Mouse (Mus musculus) stomach, embryonic 15.5 days (tissue): ENCODE measurements around the gene Immp2l. TPM values are rescaled to one million over a fixed set of nuclear protein-coding genes. Genes with fewer than 3 reads are reported as not detected.

ENCODE experiments used
- ATAC-seq: fragments of 200-750 bp; cut with Nextera tagmentation; 2 replicates; pipeline ENCODE4 v1.8.0; 2017; ENCODE audit warnings: low read depth, moderate number of reproducible peaks, moderate TSS enrichment; ENCODE audit not compliant: insufficient read depth, low FRiP score
- H3K27ac ChIP-seq: fragments of 300-500 bp; sonication (generic); 2 replicates; pipeline ENCODE4 v1.5.1; 2015; ENCODE audit warnings: mild to moderate bottlenecking, inconsistent platforms
- H3K27me3 ChIP-seq: fragments of 300-500 bp; sonication (generic); replicated peaks from 2 replicates; pipeline ENCODE4 v1.6.1; 2015; ENCODE audit warnings: inconsistent platforms
- H3K36me3 ChIP-seq: fragments of 300-500 bp; sonication (generic); 2 replicates; pipeline ENCODE4 v1.6.1; 2015; ENCODE audit warnings: inconsistent platforms
- H3K4me1 ChIP-seq: fragments of 300-500 bp; sonication (generic); 2 replicates; pipeline ENCODE4 v1.6.1; 2015; ENCODE audit warnings: inconsistent platforms
- H3K4me2 ChIP-seq: fragments of 300-500 bp; sonication (generic); 2 replicates; pipeline ENCODE4 v1.6.1; 2015; ENCODE audit warnings: mild to moderate bottlenecking, inconsistent platforms
- H3K4me3 ChIP-seq: fragments of 300-500 bp; sonication (generic); replicated peaks from 2 replicates; pipeline ENCODE4 v1.5.1; 2015; ENCODE audit warnings: inconsistent platforms
- H3K9ac ChIP-seq: fragments of 300-500 bp; sonication (generic); 2 replicates; pipeline ENCODE4 v1.6.1; 2015; ENCODE audit warnings: inconsistent platforms
- H3K9me3 ChIP-seq: fragments of 300-500 bp; sonication (generic); 2 replicates; pipeline ENCODE4 v1.6.1; 2016; ENCODE audit warnings: inconsistent platforms
- WGBS: fragments of 180-500 bp; shearing (Covaris S2); methylation state at CpG from one replicate; pipeline ENCODE4 v1.1.7; 2015; 5-methylcytosine and 5-hydroxymethylcytosine counted together
- polyA plus RNA-seq: library from polyadenylated mRNA; unstranded; fragments of >200 nt; fragmentation: Nextera tagmentation; extraction: Ambion mirVana; gene quantifications from 2 replicates; pipeline ENCODE4 v1.2.1, GENCODE M21; 2015

The Immp2l gene
- polyA plus RNA-seq, 1 experiment from 2014 or later = 15.6 TPM

DNA sequence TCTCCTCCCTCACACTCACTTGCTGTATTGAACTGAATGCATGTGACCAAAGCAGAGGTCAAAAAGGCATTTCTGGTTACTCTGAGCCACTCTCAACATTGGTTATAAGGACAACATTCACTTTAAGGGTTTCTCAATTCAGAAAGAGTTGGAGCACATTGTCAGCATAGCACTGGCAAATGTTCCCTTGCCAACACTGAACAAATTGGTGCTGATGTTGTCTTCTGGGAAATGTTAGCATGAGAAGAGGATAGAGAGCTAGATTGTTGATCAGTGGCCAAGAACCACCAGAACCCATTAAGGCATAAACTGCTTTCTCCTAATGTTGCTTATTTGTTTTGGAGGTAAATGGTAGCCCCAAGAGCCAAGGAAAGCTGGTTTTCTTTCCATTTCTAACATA is 922.6 kb downstream of the Immp2l start:
- no peaks in the 10 kb centered on the region for H3K27me3 ChIP-seq
- H3K9me3 ChIP-seq = no peaks in the 10 kb centered on the region
- no peak overlapping the region for H3K4me3 ChIP-seq
- H3K36me3 ChIP-seq = no peaks in the 10 kb centered on the region
- H3K4me1 ChIP-seq = no peaks in the 10 kb centered on the region
- H3K9ac ChIP-seq = no peak overlapping the region
- no peak overlapping the region for H3K27ac ChIP-seq
- no peak for ATAC-seq
- H3K4me2 ChIP-seq = no peak overlapping the region

DNA sequence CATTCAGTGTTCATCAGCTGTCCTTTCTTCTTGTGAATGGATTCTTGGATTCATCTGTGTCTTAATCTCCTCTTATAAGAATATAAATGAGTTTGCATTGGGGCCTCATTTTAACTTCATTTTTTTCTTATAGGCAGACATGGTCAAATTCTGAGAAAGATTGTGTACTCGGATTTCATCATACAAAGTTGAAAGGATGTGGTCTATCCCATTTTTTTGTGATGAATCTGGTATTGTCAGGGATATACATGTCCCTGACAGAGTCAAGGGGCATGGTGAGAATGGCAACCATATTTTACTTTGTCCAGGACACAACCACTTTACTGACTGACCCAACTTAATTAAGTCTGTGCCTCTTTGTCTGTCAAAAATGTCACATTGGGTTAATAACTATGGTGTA is 925.5 kb downstream of the Immp2l start:
- H3K27ac ChIP-seq = no peak overlapping the region
- WGBS = 83% methylated on average over 1 of the region's 1 CpGs
- H3K4me3 ChIP-seq = no peak overlapping the region
- ATAC-seq = no peak
- H3K9me3 ChIP-seq = no peaks in the 10 kb centered on the region
- H3K4me1 ChIP-seq = no peaks in the 10 kb centered on the region
- no peak overlapping the region for H3K4me2 ChIP-seq
- no peaks in the 10 kb centered on the region for H3K27me3 ChIP-seq
- H3K9ac ChIP-seq = no peak overlapping the region
- no peaks in the 10 kb centered on the region for H3K36me3 ChIP-seq

DNA sequence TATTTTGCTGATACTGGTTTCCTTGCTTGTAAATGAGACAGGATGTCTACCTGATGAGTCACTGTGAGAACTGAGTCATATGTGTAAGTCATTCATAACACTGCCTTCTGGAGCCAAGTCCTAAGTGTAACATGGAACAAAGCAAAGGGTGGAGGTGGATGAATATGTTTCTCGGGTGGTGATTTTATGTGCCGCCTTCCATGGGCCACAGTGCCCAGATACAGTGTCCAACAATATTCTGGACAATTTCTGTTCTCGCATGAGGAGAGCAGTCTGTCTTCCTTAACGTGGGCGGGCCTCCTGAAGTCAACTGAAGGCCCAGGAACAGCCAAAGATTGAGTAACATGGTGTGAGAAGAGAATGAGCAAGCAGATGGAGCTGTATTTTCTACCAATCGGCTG is 926.0 kb downstream of the Immp2l start:
- WGBS = 87% methylated on average over 6 of the region's 6 CpGs
- no peak for ATAC-seq
- H3K4me1 ChIP-seq = no peaks in the 10 kb centered on the region

DNA sequence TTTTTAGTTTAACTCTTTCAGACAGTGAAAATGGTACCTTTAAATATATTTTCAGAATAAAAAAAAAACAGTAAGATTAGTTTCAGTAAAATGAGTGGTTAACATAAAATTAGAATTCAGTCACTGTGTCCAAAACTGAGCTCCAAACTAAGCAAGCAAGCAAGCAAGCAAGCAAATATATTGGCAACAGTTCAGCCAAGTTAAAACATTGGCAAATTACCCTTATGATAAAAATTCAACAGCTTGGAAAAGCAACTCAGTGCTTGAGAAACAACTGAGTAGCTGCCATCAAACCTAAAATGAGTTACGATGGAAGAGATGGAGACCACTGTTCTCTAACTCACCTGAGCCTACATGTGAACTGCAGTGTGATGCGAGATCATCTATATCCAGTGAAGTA is 926.8 kb downstream of the Immp2l start:
- no peak for ATAC-seq
- H3K4me3 ChIP-seq = no peak overlapping the region
- no peaks in the 10 kb centered on the region for H3K9me3 ChIP-seq
- WGBS = 93% methylated on average over 2 of the region's 2 CpGs
- H3K4me1 ChIP-seq = no peaks in the 10 kb centered on the region
- H3K9ac ChIP-seq = no peak overlapping the region
- H3K27me3 ChIP-seq = no peaks in the 10 kb centered on the region
- no peak overlapping the region for H3K27ac ChIP-seq
- no peaks in the 10 kb centered on the region for H3K36me3 ChIP-seq
- no peak overlapping the region for H3K4me2 ChIP-seq

More for the DNA sequence above, 926.0 kb downstream of the Immp2l start:
- H3K27me3 ChIP-seq = no peaks in the 10 kb centered on the region
- H3K27ac ChIP-seq = no peak overlapping the region
- H3K9me3 ChIP-seq = no peaks in the 10 kb centered on the region
- H3K4me2 ChIP-seq = no peak overlapping the region
- no peak overlapping the region for H3K9ac ChIP-seq
- H3K4me3 ChIP-seq = no peak overlapping the region
- no peaks in the 10 kb centered on the region for H3K36me3 ChIP-seq

DNA sequence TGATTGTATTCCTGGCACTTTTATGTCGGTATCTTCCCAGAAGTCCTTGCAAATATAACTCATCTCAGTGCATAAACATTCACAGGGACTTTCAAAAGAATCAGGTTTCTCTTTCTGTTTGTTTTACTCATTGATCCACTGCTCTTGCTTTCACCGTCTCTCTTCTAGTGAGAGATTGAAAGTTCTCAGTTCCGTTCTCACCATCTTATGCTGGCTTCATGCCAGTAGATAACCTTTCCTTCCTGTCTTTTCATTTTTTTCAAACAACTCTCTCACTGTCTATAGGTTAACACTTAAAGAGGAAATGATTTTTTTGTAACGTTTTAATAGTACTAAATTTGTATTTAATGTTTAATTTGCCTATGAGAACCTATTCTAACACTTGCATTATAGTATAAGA is 937.1 kb downstream of the Immp2l start:
- 23% methylated on average over 4 of the region's 4 CpGs for WGBS
- Histone ChIP-seq H3K9ac (no peak overlapping the region), H3K27ac (no peak overlapping the region), H3K27me3 (no peaks in the 10 kb centered on the region), H3K9me3 (no peaks in the 10 kb centered on the region), H3K4me3 (no peak overlapping the region), H3K4me1 (no peaks in the 10 kb centered on the region), H3K4me2 (no peak overlapping the region), H3K36me3 (no peaks in the 10 kb centered on the region)
- no peak for ATAC-seq

DNA sequence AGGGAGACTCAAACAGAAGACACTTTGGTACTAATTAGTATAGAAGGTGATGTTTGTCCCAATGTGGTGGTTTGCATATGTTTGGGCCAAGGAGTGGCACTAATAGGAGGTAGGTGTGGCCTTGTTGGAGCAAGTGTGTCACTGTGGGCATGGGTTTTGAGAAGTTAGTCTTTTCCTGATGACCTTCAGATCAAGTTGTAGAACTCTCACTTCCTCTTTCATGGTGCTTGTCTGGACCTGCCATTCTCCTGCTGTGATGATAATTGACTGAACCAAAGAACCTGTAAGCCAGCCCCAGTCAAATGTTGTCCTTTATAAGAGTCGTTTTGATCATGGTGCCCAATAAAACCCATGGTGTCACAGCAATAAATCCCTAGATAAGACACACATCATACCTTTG is 967.5 kb downstream of the Immp2l start:
- Histone ChIP-seq H3K9me3 (no peaks in the 10 kb centered on the region), H3K4me1 (no peaks in the 10 kb centered on the region), H3K36me3 (no peaks in the 10 kb centered on the region), H3K27me3 (no peaks in the 10 kb centered on the region), H3K4me2 (no peak overlapping the region), H3K27ac (no peak overlapping the region), H3K4me3 (no peak overlapping the region), H3K9ac (no peak overlapping the region)
- 70% methylated on average over 1 of the region's 1 CpGs for WGBS
- no peak for ATAC-seq
